Mouse (Mus musculus): ENCODE data around the gene E130114P18Rik.

- TF ChIP-seq CTCF (IDR thresholded peaks at IDR 0.05; ENCODE audit: control insufficient read depth, insufficient read depth, insufficient replicate concordance, low read depth, low read length) = no peak
- TF ChIP-seq POLR2A (IDR thresholded peaks at IDR 0.05; ENCODE audit: control insufficient read depth, low read depth, low read length) = no peak
These were observed 54.5 kb downstream of the E130114P18Rik start for GRCm38 (mm10) chr4:97723374-97723773.
